Mouse (Mus musculus) brain, embryonic 14.5 days (tissue): ENCODE data around the gene Poc5.

ENCODE experiments used
- CTCF ChIP-seq: fragments of 200-500 bp; IDR thresholded peaks from 2 replicates; pipeline ENCODE4 v1.5.1; 2012; ENCODE audit warnings: inconsistent platforms, mild to moderate bottlenecking, moderate library complexity, borderline replicate concordance; ENCODE audit not compliant: insufficient read depth, insufficient read length; ENCODE audit errors: extremely low read depth
- POLR2A ChIP-seq: fragments of 200-500 bp; IDR thresholded peaks from 2 replicates; pipeline ENCODE4 v1.6.1; 2012; ENCODE audit warnings: mild to moderate bottlenecking, inconsistent platforms, borderline replicate concordance; ENCODE audit not compliant: poor library complexity, insufficient read depth, insufficient read length, severe bottlenecking; ENCODE audit errors: extremely low read depth

- TF ChIP-seq CTCF (no peak), POLR2A (no peak)
Observed at GRCm38 (mm10) chr13:96341461-96341860, 46.6 kb upstream of the Poc5 start.
